Mouse (Mus musculus) G1E (cell line): Measurements from ENCODE around the gene Prpf4. TPM values are rescaled to one million over a fixed set of nuclear protein-coding genes. Genes with fewer than 3 reads are reported as not detected.

ENCODE experiments used
- ATAC-seq: 2 replicates; pipeline ENCODE4 v1.8.0; 2016; ENCODE audit warnings: mild to moderate bottlenecking; ENCODE audit not compliant: insufficient number of reproducible peaks, poor library complexity, low FRiP score, severe bottlenecking; ENCODE audit errors: extremely low read depth
- DNase-seq: peaks from one replicate; pipeline ENCODE4 v3.0.0; 2012; ENCODE audit warnings: low spot score
- H3K27me3 ChIP-seq: 2 replicates; pipeline ENCODE4 v1.6.1; 2012; ENCODE audit warnings: mild to moderate bottlenecking, low read length, inconsistent platforms; ENCODE audit not compliant: insufficient read depth
- H3K36me3 ChIP-seq: replicated peaks from 2 replicates; pipeline ENCODE3; 2012; ENCODE audit warnings: mild to moderate bottlenecking, inconsistent platforms
- H3K4me1 ChIP-seq: 2 replicates; pipeline ENCODE4 v1.6.1; 2012; ENCODE audit warnings: low read depth, low read length, inconsistent platforms, mixed read lengths; ENCODE audit not compliant: insufficient read depth
- H3K4me3 ChIP-seq: 2 replicates; pipeline ENCODE4 v1.5.1; 2012; ENCODE audit warnings: low read depth, mild to moderate bottlenecking, inconsistent platforms, low read length, moderate library complexity, mixed read lengths
- H3K9me3 ChIP-seq: replicated peaks from 2 replicates; pipeline ENCODE4 v1.6.1; 2012; ENCODE audit warnings: inconsistent platforms
- CTCF ChIP-seq: IDR thresholded peaks from 2 replicates; pipeline ENCODE4 v1.5.1; 2012; ENCODE audit warnings: low read depth, low read length, inconsistent platforms, mixed read lengths
- GATA1 ChIP-seq: IDR thresholded peaks from 2 replicates; pipeline ENCODE4 v1.6.1; 2012; ENCODE audit warnings: borderline replicate concordance, low read length, inconsistent platforms, mixed read lengths
- GATA2 ChIP-seq: IDR thresholded peaks from 2 replicates; pipeline ENCODE4 v1.6.1; 2012; ENCODE audit warnings: low read depth, low read length, inconsistent platforms, borderline replicate concordance
- POLR2AphosphoS5 ChIP-seq: IDR thresholded peaks from 2 replicates; pipeline ENCODE4 v1.6.1; 2012; ENCODE audit warnings: low read depth, low read length, inconsistent platforms; ENCODE audit not compliant: insufficient replicate concordance
- TAL1 ChIP-seq: conservative IDR thresholded peaks from 2 replicates; pipeline ENCODE4 v1.6.1; 2012; ENCODE audit warnings: low read depth, low read length, inconsistent platforms, mixed read lengths
- polyA plus RNA-seq: library from polyadenylated mRNA; stranded (reverse); fragments of >175 nt; gene quantifications from 2 replicates; pipeline ENCODE4 v1.2.3, GENCODE M21; 2012
- total RNA-seq, 2 experiments: library from RNA; stranded (forward) in 1 of 2; stranded (reverse) in 1 of 2; fragments of 200-1000 nt in 1 of 2; fragments of >200 nt in 1 of 2; fragmentation: Nextera tagmentation in 1 of 2; gene quantifications; 2 replicates each; pipeline ENCODE4 v1.2.3; 2014 to 2017

Prpf4 gene
- total and polyA plus RNA-seq, 3 experiments: 4.1 to 23.1 (median 23.0) TPM

- Histone ChIP-seq H3K4me3 (peak within 1 kb of the TSS; percentile 72), H3K36me3 (no peaks in the 10 kb centered on the region), H3K27me3 (no peaks in the 10 kb centered on the region), H3K4me1 (peaks cover 8% of the 10 kb centered on the region), H3K9me3 (no peaks in the 10 kb centered on the region)
- DNase-seq (peak; percentile 32), ATAC-seq (peak; percentile 70)
- TF ChIP-seq CTCF: no peak
These were observed 62.0 kb downstream of the Prpf4 start, which contains the start of gene Wdr31 for GRCm38 (mm10) chr4:62470598-62471051. Wdr31 (minus strand) TSS chr4:62470896.

DNA sequence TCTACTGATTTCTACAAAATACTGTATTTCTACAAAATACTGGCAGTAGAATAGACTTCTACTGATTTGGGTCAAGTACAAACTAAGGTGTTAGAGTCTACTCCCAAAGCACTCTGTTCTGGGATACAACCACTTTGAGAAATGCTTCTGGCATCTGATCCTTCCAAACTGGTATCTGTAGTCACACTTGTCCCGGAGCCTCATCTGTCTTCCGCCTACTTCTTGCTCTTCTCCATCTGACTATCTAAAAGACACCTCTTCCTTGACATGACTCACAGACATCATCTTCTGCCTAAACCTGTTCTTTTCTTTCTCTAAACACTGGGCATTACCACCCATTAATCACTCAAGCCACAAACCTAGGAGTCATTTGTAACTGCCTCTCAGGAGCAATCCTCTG lies 63.5 kb downstream of the Prpf4 start:
- ATAC-seq (no peak), DNase-seq (no peak)
- no peaks in the 10 kb centered on the region for H3K9me3 ChIP-seq
- no peaks in the 10 kb centered on the region for H3K36me3 ChIP-seq
- no peaks in the 10 kb centered on the region for H3K27me3 ChIP-seq
- H3K4me3 ChIP-seq: no peak overlapping the region
- no peak for TF ChIP-seq GATA1
- peaks cover 13% of the 10 kb centered on the region for H3K4me1 ChIP-seq

DNA sequence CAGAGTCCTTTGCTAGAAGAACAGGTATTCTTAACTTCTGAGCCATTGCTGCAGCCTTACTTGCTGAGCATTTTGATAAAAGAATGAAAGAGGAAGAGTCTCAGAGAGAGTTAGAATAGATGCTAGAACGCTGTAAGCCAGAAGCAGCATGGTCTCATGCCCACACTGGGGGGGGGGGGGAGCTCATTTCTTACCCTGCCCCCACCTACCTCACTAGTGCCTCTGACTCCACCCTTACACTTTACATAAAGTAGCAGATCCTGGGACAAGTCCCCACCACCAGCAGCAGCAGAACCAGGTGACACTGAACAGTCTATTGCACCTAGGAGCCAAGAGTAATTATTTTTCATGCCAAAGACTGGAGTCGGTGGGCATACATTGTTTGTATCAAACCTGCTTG lies 66.5 kb downstream of the Prpf4 start:
- no peaks in the 10 kb centered on the region for H3K9me3 ChIP-seq
- TF ChIP-seq GATA1: no peak
- TF ChIP-seq GATA2: no peak
- no peak for TF ChIP-seq POLR2AphosphoS5
- no peak for TF ChIP-seq TAL1
- no peak for TF ChIP-seq CTCF
- H3K4me1 ChIP-seq: peaks cover 13% of the 10 kb centered on the region
- no peak for DNase-seq
- H3K27me3 ChIP-seq: 0 out of 2 replicates have a peak, but pooled peaks cover 2% of the 10 kb centered on the region
- H3K36me3 ChIP-seq: no peaks in the 10 kb centered on the region
- no peak overlapping the region for H3K4me3 ChIP-seq
- no peak for ATAC-seq

GRCm38 (mm10) chr4:62475793-62476192 lies 67.2 kb downstream of the Prpf4 start:
- no peaks in the 10 kb centered on the region for H3K9me3 ChIP-seq
- H3K4me3 ChIP-seq: no peak overlapping the region
- H3K27me3 ChIP-seq: 0 out of 2 replicates have a peak, but pooled peaks cover 2% of the 10 kb centered on the region
- DNase-seq (no peak), ATAC-seq (no peak)
- peaks cover 10% of the 10 kb centered on the region for H3K4me1 ChIP-seq
- no peak for TF ChIP-seq GATA1
- no peaks in the 10 kb centered on the region for H3K36me3 ChIP-seq

Other genes starting within 250 kb of the Prpf4 start
- not detected in 2 replicates for gene Zfp37, start 177.8 kb upstream of the Prpf4 start, total RNA-seq (2014; fragmentation: Nextera tagmentation)
- 0.71 TPM in 1 of 2 replicates, not detected in the other for gene Zfp37, start 177.8 kb upstream of the Prpf4 start, total RNA-seq (2017)
- not detected in 2 replicates for gene Zfp37, start 177.8 kb upstream of the Prpf4 start, polyA plus RNA-seq
- gene Slc31a2, start 146.2 kb upstream of the Prpf4 start, total RNA-seq (2014; fragmentation: Nextera tagmentation): 4.4 and 6.4 TPM in 2 replicates
- gene Slc31a2, start 146.2 kb upstream of the Prpf4 start, total RNA-seq (2017): 5.7 and 6.4 TPM in 2 replicates
- 0.13 and 0.22 TPM in 2 replicates for gene Slc31a2, start 146.2 kb upstream of the Prpf4 start, polyA plus RNA-seq
- 54.2 and 60.9 TPM in 2 replicates for gene Fkbp15, start 48.2 kb upstream of the Prpf4 start, total RNA-seq (2014; fragmentation: Nextera tagmentation)
- gene Fkbp15, start 48.2 kb upstream of the Prpf4 start, total RNA-seq (2017): 60.0 and 60.3 TPM in 2 replicates
- 14.5 and 16.7 TPM in 2 replicates for gene Fkbp15, start 48.2 kb upstream of the Prpf4 start, polyA plus RNA-seq
- gene Slc31a1, start 48.1 kb upstream of the Prpf4 start, total RNA-seq (2014; fragmentation: Nextera tagmentation): 46.4 and 47.5 TPM in 2 replicates
- gene Slc31a1, start 48.1 kb upstream of the Prpf4 start, total RNA-seq (2017): 25.7 and 30.4 TPM in 2 replicates
- 2.2 and 3.4 TPM in 2 replicates for gene Slc31a1, start 48.1 kb upstream of the Prpf4 start, polyA plus RNA-seq
- 120 and 128 TPM in 2 replicates for gene Cdc26, start 155 bp upstream of the Prpf4 start, total RNA-seq (2014; fragmentation: Nextera tagmentation)
- 120 and 148 TPM in 2 replicates for gene Cdc26, start 155 bp upstream of the Prpf4 start, total RNA-seq (2017)
- 9.6 and 44.1 TPM in 2 replicates for gene Cdc26, start 155 bp upstream of the Prpf4 start, polyA plus RNA-seq
- gene Rnf183, start 26.5 kb downstream of the Prpf4 start, total RNA-seq (2014; fragmentation: Nextera tagmentation): not detected in 2 replicates
- gene Rnf183, start 26.5 kb downstream of the Prpf4 start, total RNA-seq (2017): not detected in 2 replicates
- gene Rnf183, start 26.5 kb downstream of the Prpf4 start, polyA plus RNA-seq: 0.13 TPM in 1 of 2 replicates, not detected in the other
- gene Wdr31, start 62.1 kb downstream of the Prpf4 start, total RNA-seq (2014; fragmentation: Nextera tagmentation): 1.7 and 1.8 TPM in 2 replicates
- 0.70 and 2.0 TPM in 2 replicates for gene Wdr31, start 62.1 kb downstream of the Prpf4 start, total RNA-seq (2017)
- 0.52 and 0.58 TPM in 2 replicates for gene Wdr31, start 62.1 kb downstream of the Prpf4 start, polyA plus RNA-seq
- 0.53 TPM in 1 of 2 replicates, not detected in the other for gene Bspry, start 71.3 kb downstream of the Prpf4 start, total RNA-seq (2014; fragmentation: Nextera tagmentation)
- 0.06 and 0.11 TPM in 2 replicates for gene Bspry, start 71.3 kb downstream of the Prpf4 start, total RNA-seq (2017)
- 0.09 TPM in 1 of 2 replicates, not detected in the other for gene Bspry, start 71.3 kb downstream of the Prpf4 start, polyA plus RNA-seq
- 1.8 and 2.3 TPM in 2 replicates for gene Hdhd3, start 94.7 kb downstream of the Prpf4 start, total RNA-seq (2014; fragmentation: Nextera tagmentation)
- 1.3 and 1.7 TPM in 2 replicates for gene Hdhd3, start 94.7 kb downstream of the Prpf4 start, total RNA-seq (2017)
- gene Hdhd3, start 94.7 kb downstream of the Prpf4 start, polyA plus RNA-seq: 1.7 and 3.0 TPM in 2 replicates
- gene Alad, start 111.1 kb downstream of the Prpf4 start, total RNA-seq (2014; fragmentation: Nextera tagmentation): 81.6 and 123 TPM in 2 replicates
- gene Alad, start 111.1 kb downstream of the Prpf4 start, total RNA-seq (2017): 49.4 and 53.1 TPM in 2 replicates
- gene Alad, start 111.1 kb downstream of the Prpf4 start, polyA plus RNA-seq: 196 and 200 TPM in 2 replicates
- 32.5 and 36.3 TPM in 2 replicates for gene Pole3, start 116.3 kb downstream of the Prpf4 start, total RNA-seq (2014; fragmentation: Nextera tagmentation)
- gene Pole3, start 116.3 kb downstream of the Prpf4 start, total RNA-seq (2017): 71.7 and 73.9 TPM in 2 replicates
- 37.2 and 40.9 TPM in 2 replicates for gene Pole3, start 116.3 kb downstream of the Prpf4 start, polyA plus RNA-seq
- gene 4933430I17Rik, start 116.6 kb downstream of the Prpf4 start, total RNA-seq (2014; fragmentation: Nextera tagmentation): 0.53 TPM in 1 of 2 replicates, not detected in the other
- 0.27 and 0.29 TPM in 2 replicates for gene 4933430I17Rik, start 116.6 kb downstream of the Prpf4 start, total RNA-seq (2017)
- gene 4933430I17Rik, start 116.6 kb downstream of the Prpf4 start, polyA plus RNA-seq: 0.05 TPM in 1 of 2 replicates, not detected in the other
- not detected in 2 replicates for gene Rgs3, start 151.1 kb downstream of the Prpf4 start, total RNA-seq (2014; fragmentation: Nextera tagmentation)
- 0.16 and 0.23 TPM in 2 replicates for gene Rgs3, start 151.1 kb downstream of the Prpf4 start, total RNA-seq (2017)
- not detected in 2 replicates for gene Rgs3, start 151.1 kb downstream of the Prpf4 start, polyA plus RNA-seq